Mouse (Mus musculus) ES-E14 (cell line): ENCODE measurements around the gene Hmcn2.

Source experiments
- CHD2 ChIP-seq: IDR thresholded peaks from 2 replicates; pipeline ENCODE4 v1.6.1; 2014; ENCODE audit warnings: mild to moderate bottlenecking, low read depth, low read length, inconsistent platforms
- HCFC1 ChIP-seq: IDR thresholded peaks from 2 replicates; pipeline ENCODE4 v1.6.1; 2012; ENCODE audit warnings: low read length, inconsistent platforms, borderline replicate concordance; ENCODE audit not compliant: insufficient read depth
- MAFK ChIP-seq: IDR thresholded peaks from 2 replicates; pipeline ENCODE4 v1.6.1; 2014; ENCODE audit warnings: mild to moderate bottlenecking, low read depth, low read length, inconsistent platforms; ENCODE audit not compliant: insufficient read depth
- ZC3H11A ChIP-seq: IDR thresholded peaks from 2 replicates; pipeline ENCODE4 v1.6.1; 2012; ENCODE audit warnings: low read depth, mild to moderate bottlenecking, inconsistent platforms, low read length, borderline replicate concordance
- ZNF384 ChIP-seq: IDR thresholded peaks from 2 replicates; pipeline ENCODE4 v1.6.1; 2012; ENCODE audit warnings: low read depth, low read length, inconsistent platforms

- TF ChIP-seq CHD2 (no peak), MAFK (no peak), ZC3H11A (peak; percentile 36; the same call in 1 of the 2 replicates), HCFC1 (no peak), ZNF384 (0 out of 2 replicates have a peak, but pooled peaks have one; percentile 19)
Observed at GRCm38 (mm10) chr2:31484187-31484586, 170.0 kb downstream of the Hmcn2 start.
